Mouse (Mus musculus) ES-E14 (cell line): ENCODE data around the gene Terb1.

ENCODE experiments used
- MAFK ChIP-seq: IDR thresholded peaks from 2 replicates; pipeline ENCODE4 v1.6.1; 2014; ENCODE audit warnings: mild to moderate bottlenecking, low read depth, low read length, inconsistent platforms; ENCODE audit not compliant: insufficient read depth
- ZC3H11A ChIP-seq: IDR thresholded peaks from 2 replicates; pipeline ENCODE4 v1.6.1; 2012; ENCODE audit warnings: low read depth, mild to moderate bottlenecking, inconsistent platforms, low read length, borderline replicate concordance
- ZNF384 ChIP-seq: IDR thresholded peaks from 2 replicates; pipeline ENCODE4 v1.6.1; 2012; ENCODE audit warnings: low read depth, low read length, inconsistent platforms

- TF ChIP-seq ZC3H11A, result no peak
- TF ChIP-seq MAFK, result no peak
- no peak for TF ChIP-seq ZNF384
Measured at GRCm38 (mm10) chr8:104510134-104510533, 424 bp upstream of the Terb1 start.
